Mouse (Mus musculus) lung, postnatal 0 days (tissue): ENCODE measurements around the gene Tmem178b. TPM values are rescaled to one million over a fixed set of nuclear protein-coding genes. Genes with fewer than 3 reads are reported as not detected.

Experiments used
- ATAC-seq: fragments of 200-750 bp; cut with Nextera tagmentation; 2 replicates; pipeline ENCODE4 v1.8.0; 2017; ENCODE audit warnings: moderate library complexity
- DNase-seq: peaks from one replicate; pipeline ENCODE4 v3.0.0-alpha.2; 2016; ENCODE audit warnings: low spot score
- H3K27ac ChIP-seq: fragments of 300-500 bp; sonication (generic); 2 replicates; pipeline ENCODE4 v1.5.1; 2014; ENCODE audit warnings: antibody characterized with exemption, mild to moderate bottlenecking, low read length, mixed read lengths
- H3K27me3 ChIP-seq: fragments of 300-500 bp; sonication (generic); replicated peaks from 2 replicates; pipeline ENCODE4 v1.6.1; 2014; ENCODE audit warnings: low read length, mixed read lengths; ENCODE audit not compliant: insufficient read depth
- H3K36me3 ChIP-seq: fragments of 300-500 bp; sonication (generic); 2 replicates; pipeline ENCODE4 v1.6.1; 2014; ENCODE audit warnings: low read length, mixed read lengths; ENCODE audit not compliant: insufficient read depth
- H3K4me1 ChIP-seq: fragments of 300-500 bp; sonication (generic); 2 replicates; pipeline ENCODE4 v1.6.1; 2014; ENCODE audit warnings: antibody characterized with exemption, low read depth, low read length, mixed read lengths; ENCODE audit not compliant: insufficient read depth
- H3K4me2 ChIP-seq: fragments of 300-500 bp; sonication (generic); replicated peaks from 2 replicates; pipeline ENCODE4 v1.6.1; 2014; ENCODE audit warnings: low read depth, mild to moderate bottlenecking, low read length, moderate library complexity, mixed read lengths
- H3K4me3 ChIP-seq: fragments of 300-500 bp; sonication (generic); 2 replicates; pipeline ENCODE4 v1.5.1; 2014; ENCODE audit warnings: low read depth, low read length
- H3K9ac ChIP-seq: fragments of 300-500 bp; sonication (generic); replicated peaks from 2 replicates; pipeline ENCODE4 v1.6.1; 2014; ENCODE audit warnings: low read depth, mild to moderate bottlenecking
- H3K9me3 ChIP-seq: fragments of 300-500 bp; sonication (generic); 2 replicates; pipeline ENCODE4 v1.6.1; 2016; ENCODE audit warnings: low read length, mixed read lengths
- CTCF ChIP-seq: IDR thresholded peaks from 2 replicates; pipeline ENCODE4 v1.5.1; 2016; ENCODE audit warnings: antibody characterized with exemption, mild to moderate bottlenecking
- EP300 ChIP-seq: IDR thresholded peaks from 2 replicates; pipeline ENCODE4 v1.6.1; 2016; ENCODE audit warnings: antibody characterized with exemption, mild to moderate bottlenecking, control low read depth
- WGBS: fragments of 180-500 bp; shearing (Covaris S2); extraction: QIAGEN DNeasy Blood & Tissue Kit; methylation state at CpG from one replicate; pipeline ENCODE4 v1.1.7; 2014; 5-methylcytosine and 5-hydroxymethylcytosine counted together
- polyA plus RNA-seq: library from polyadenylated mRNA; unstranded; fragments of >200 nt; fragmentation: Nextera tagmentation; extraction: Ambion mirVana; gene quantifications from 2 replicates; pipeline ENCODE4 v1.2.1, GENCODE M21; 2015

The Tmem178b gene
- polyA plus RNA-seq, 1 experiment from 2014 or later = 0.10 TPM

DNA sequence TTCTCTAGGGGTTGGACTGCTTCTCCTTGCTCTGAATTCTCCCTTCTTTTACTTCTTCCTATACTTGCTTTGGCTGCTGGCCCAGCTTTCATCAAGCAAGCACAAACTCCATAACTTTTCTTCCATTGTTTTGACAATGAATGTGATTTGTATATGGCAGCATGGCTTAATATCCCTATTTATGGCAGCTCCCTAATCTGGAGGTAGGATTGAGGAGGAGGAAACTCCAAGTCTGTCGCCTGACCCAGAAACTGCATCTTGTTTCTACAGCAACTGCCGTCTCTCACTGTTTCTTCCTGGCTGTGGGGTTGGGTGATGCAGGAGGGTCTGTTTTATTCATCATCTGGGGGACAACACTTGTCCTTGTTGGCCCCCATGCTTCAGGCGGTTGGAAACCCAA is 327.6 kb downstream of the Tmem178b start:
- no peak for DNase-seq
- no peak for TF ChIP-seq CTCF
- TF ChIP-seq EP300 = no peak
- no peaks in the 10 kb centered on the region for H3K4me1 ChIP-seq

DNA sequence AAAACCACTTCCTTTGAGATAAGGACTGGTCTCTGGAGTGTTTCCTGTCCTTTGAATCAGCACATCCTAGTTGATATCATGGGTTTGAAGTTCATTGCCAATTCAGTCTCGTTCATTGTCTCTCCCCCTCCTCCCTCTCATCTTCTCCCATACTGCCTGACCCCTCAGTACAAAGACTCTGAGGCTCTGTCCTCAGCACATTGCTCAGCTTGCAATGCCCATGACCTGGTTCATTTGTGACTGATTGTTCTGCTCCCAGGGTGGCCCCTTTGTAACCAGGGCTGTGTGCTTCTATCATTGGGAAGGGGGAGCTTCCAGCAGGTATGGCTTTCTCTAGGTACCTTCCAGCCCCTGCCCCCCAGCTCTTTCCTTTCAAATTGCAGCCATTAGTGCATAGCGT is 329.5 kb downstream of the Tmem178b start:
- DNase-seq = no peak
- ATAC-seq = no peak
- no peaks in the 10 kb centered on the region for H3K4me1 ChIP-seq
- TF ChIP-seq EP300 = no peak
- no peak for TF ChIP-seq CTCF
- 47% methylated on average over 2 of the region's 2 CpGs for WGBS
- no peaks in the 10 kb centered on the region for H3K9me3 ChIP-seq
- no peaks in the 10 kb centered on the region for H3K36me3 ChIP-seq
- H3K27ac ChIP-seq = no peak overlapping the region
- no peak overlapping the region for H3K4me2 ChIP-seq
- no peak overlapping the region for H3K4me3 ChIP-seq
- no peaks in the 10 kb centered on the region for H3K27me3 ChIP-seq
- no peak overlapping the region for H3K9ac ChIP-seq

More for the DNA sequence above, 327.6 kb downstream of the Tmem178b start:
- Histone ChIP-seq H3K9me3 (no peaks in the 10 kb centered on the region), H3K27me3 (no peaks in the 10 kb centered on the region), H3K27ac (no peak overlapping the region), H3K4me2 (no peak overlapping the region), H3K4me3 (no peak overlapping the region), H3K9ac (no peak overlapping the region), H3K36me3 (no peaks in the 10 kb centered on the region)
- 52% methylated on average over 3 of the region's 3 CpGs for WGBS
- ATAC-seq = no peak

DNA sequence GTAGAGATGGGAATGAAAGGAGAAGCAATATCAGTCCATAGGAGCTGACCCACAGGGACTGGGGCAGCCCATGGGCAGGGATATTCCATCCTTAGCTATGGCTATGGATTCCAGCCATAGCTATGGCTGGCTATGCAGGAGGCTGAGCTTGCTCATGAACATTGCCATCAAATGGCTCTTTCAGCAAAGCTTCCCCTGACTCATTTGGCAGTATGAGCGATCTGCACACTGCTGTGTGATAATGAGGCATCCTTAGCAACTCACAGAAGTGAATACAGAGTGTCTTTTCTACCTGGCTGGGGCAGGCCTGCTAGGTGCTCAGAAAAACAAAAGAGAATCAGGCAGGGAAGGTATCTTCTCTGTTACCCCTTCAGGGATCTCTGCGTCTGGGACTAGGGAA is 332.3 kb downstream of the Tmem178b start:
- no peak for DNase-seq
- H3K27me3 ChIP-seq = no peaks in the 10 kb centered on the region
- 76% methylated on average over 2 of the region's 2 CpGs for WGBS

DNA sequence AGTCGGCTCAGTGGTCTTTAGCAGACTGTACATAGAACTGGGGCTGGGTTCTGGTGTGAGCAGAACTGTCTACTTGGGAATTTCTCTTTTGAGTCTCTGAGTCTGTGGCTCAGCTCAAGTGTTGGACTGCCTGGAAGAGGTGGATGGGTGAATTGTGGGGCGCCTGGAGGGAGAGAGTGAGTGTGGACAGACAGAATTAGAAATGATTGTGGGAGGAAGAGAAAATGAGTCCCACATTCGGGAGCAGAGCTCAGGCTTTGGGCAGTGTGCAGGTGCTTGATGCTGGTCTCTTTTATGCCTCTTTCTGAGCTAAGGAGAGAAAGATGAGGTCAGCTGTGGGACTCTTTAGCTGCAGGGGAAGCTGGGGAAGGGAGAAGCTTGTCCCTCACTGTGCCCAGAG is 334.9 kb downstream of the Tmem178b start:
- Histone ChIP-seq H3K4me1 (no peaks in the 10 kb centered on the region), H3K36me3 (no peaks in the 10 kb centered on the region), H3K27me3 (no peaks in the 10 kb centered on the region), H3K4me3 (no peak overlapping the region), H3K9ac (no peak overlapping the region), H3K9me3 (no peaks in the 10 kb centered on the region), H3K27ac (no peak overlapping the region), H3K4me2 (no peak overlapping the region)
- DNase-seq = no peak
- WGBS = 84% methylated on average over 3 of the region's 3 CpGs
- TF ChIP-seq EP300 (no peak), CTCF (no peak)
- ATAC-seq = no peak

More for the DNA sequence above, 332.3 kb downstream of the Tmem178b start:
- H3K36me3 ChIP-seq = no peaks in the 10 kb centered on the region
- H3K9ac ChIP-seq = no peak overlapping the region
- H3K27ac ChIP-seq = no peak overlapping the region
- ATAC-seq = no peak
- no peak overlapping the region for H3K4me3 ChIP-seq
- TF ChIP-seq EP300 = no peak
- TF ChIP-seq CTCF = no peak
- H3K9me3 ChIP-seq = no peaks in the 10 kb centered on the region
- H3K4me1 ChIP-seq = no peaks in the 10 kb centered on the region
- no peak overlapping the region for H3K4me2 ChIP-seq

DNA sequence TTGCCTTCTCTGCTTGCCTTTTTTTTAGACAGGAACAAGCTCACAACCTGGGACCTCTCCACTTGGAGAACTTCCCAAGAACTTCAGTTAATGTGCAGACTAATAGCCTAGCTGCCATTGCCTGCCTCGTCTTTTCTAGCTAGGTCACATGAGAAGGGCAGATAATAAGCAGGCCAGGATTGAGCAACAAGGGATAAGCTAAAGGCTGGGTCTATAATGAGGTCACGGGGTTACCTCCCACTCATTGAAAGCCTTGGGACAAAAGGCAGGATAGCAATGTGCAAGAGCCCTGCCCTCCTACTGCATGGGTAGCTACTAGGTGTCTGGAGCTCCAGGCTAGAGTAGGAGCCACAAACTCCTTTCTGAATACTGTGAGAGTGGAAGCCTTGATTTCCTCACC is 336.1 kb downstream of the Tmem178b start:
- Histone ChIP-seq H3K36me3 (no peaks in the 10 kb centered on the region), H3K4me2 (no peak overlapping the region), H3K4me1 (no peaks in the 10 kb centered on the region), H3K27me3 (no peaks in the 10 kb centered on the region), H3K27ac (no peak overlapping the region), H3K9ac (no peak overlapping the region), H3K9me3 (no peaks in the 10 kb centered on the region), H3K4me3 (no peak overlapping the region)
- TF ChIP-seq EP300 = no peak
- no peak for TF ChIP-seq CTCF
- 43% methylated on average over 2 of the region's 2 CpGs for WGBS
- DNase-seq (no peak), ATAC-seq (no peak)

DNA sequence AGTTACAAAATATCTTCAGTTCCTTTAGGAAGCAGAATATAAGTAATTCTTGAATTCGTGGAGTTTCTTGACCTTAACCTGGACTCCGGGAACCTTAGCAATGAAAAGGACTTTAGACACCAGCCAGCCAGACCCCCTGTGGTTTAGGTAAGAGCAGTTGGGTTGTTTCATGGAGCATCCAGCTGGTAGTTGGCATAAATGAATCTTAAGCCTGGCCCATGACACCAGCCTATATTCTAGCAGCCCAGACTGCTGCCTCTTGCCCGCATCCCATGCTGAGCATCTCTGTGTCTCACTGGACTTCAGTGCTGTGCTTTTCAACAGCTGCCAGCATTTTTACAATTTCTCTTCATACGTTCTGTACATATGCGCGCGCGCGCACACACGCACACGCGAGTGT is 344.1 kb downstream of the Tmem178b start:
- DNase-seq = no peak
- no peak for ATAC-seq
- TF ChIP-seq EP300 (no peak), CTCF (no peak)
- 96% methylated on average over 12 of the region's 12 CpGs for WGBS
- Histone ChIP-seq H3K36me3 (no peaks in the 10 kb centered on the region), H3K27ac (no peak overlapping the region), H3K4me1 (no peaks in the 10 kb centered on the region), H3K4me2 (no peak overlapping the region), H3K4me3 (no peak overlapping the region), H3K9me3 (no peaks in the 10 kb centered on the region), H3K27me3 (no peaks in the 10 kb centered on the region), H3K9ac (no peak overlapping the region)

DNA sequence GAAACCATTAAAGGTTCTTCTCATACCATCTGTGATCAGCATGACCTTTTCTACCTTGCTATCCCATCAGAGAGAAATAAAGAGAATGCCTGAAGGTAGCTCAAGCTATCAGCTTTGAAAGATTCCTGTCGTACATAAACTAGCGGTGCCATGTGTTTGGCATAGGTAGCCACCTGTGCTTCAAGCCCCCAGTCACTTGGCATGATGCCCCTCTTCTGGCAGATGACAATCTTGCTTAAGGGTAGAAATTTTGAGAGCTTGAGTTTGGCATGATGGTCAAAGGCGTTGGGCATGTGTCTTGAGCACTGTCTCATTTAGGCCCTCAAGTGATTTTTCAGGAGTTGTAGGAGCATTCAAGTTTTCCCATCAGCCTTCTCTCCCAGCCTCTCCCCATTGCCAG is 344.6 kb downstream of the Tmem178b start:
- H3K27me3 ChIP-seq = no peaks in the 10 kb centered on the region
- no peak overlapping the region for H3K4me3 ChIP-seq
- no peak overlapping the region for H3K27ac ChIP-seq
- no peak overlapping the region for H3K4me2 ChIP-seq
- no peaks in the 10 kb centered on the region for H3K4me1 ChIP-seq
- no peak overlapping the region for H3K9ac ChIP-seq
- H3K36me3 ChIP-seq = no peaks in the 10 kb centered on the region
- WGBS = 88% methylated on average over 3 of the region's 3 CpGs
- H3K9me3 ChIP-seq = no peaks in the 10 kb centered on the region
- ATAC-seq (no peak), DNase-seq (no peak)
- TF ChIP-seq CTCF (no peak), EP300 (no peak)
